Mouse (Mus musculus) lung, postnatal 36 days (tissue): ENCODE data around the gene Zfp599.
A peak's percentile ranks its signal among the peaks of the same experiment; 100 is the strongest.

Experiments used
- DNase-seq: peaks from one replicate; pipeline ENCODE4 v3.0.0; 2022; ENCODE audit warnings: mixed read lengths

Gene Zfp599

GRCm38 (mm10) chr9:22224066-22224465 is 35.6 kb downstream of the Zfp599 start:
- DNase-seq, result no peak

DNA sequence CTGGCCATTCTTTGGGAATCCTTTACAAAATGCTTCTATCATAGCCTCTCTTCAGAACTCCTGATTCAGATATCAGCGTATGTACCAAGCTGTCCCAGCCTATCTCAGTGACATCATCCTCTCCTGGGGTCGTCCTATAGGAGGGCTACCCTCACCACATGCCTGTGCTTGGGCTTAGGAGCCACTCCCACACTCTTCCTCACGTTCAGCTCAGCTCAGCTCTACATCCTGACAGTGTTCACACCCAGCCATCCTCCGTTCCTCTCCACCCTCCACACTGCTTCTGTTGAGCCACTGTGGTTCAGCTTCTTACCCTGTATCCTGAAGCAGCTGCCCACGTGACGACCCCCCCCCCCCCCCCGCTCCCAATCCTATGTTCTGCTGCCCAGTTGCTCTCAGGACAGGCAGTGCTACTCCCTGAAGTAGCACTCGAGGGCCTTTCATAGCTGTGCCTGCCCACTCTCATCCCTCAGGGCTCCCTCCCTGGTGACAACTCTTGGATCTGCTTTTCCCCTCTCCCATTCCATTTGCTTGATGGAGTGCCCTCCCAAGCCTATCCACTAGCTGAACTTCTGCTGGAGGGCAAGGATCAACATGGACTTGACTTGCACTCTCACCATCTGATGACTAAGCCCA is 41.7 kb downstream of the Zfp599 start:
- DNase-seq, result peak; percentile 71

- no peak for DNase-seq
Observed at GRCm38 (mm10) chr9:22216705-22217104, 43.0 kb downstream of the Zfp599 start.

DNA sequence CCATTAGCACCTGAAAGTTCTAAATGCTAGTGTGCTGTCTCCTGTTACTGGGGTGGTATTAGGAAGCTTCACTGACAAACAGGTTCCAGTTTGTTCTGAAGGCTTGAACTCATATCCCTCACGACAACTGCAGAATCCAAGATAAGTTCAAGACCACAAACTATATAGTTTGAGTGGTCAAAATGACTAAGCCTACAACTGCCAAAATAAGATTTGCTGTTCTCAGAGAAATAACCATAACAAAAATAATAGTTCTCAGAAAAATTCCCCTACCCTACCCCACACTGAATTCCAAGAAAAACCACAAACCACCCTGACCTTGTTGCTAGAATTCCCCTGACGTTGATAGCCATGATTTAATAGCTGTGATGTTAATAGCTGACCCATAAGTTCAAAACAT is 45.1 kb downstream of the Zfp599 start:
- DNase-seq, result no peak

DNA sequence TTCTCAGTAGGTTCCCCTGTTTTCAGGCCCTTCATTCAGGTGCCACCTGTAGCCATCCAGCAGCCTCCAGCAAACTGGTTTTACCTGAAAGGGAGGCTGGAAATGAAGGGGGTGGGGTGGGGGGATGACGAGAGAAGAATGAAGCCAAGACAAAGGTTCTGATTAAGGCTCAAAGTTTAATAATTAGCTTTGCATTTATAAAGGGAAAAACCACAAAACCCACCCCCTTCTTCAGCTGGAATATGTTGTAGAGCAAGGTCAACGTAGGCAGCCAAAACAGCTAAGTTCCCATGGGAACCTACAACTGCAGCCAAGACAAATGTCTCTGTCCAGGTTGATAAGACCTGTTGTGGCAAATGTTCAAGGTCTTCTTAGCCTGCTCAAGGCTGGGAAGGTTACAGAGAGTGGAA is 45.9 kb downstream of the Zfp599 start:
- DNase-seq, result peak; percentile 83
